Mouse (Mus musculus) frontal cortex, postnatal 36 days (tissue): ENCODE results near the gene Snx4.
"Not testable (repeated sequence)": the region's sequence is repeated elsewhere in the genome, so short reads cannot be mapped to it uniquely, and the experiment has no call there.

Experiments
- DNase-seq, 2 experiments: peaks; one replicate each; pipeline ENCODE4 v3.0.0; 2022; ENCODE audit warnings: low spot score in 2 of 2

Gene Snx4

GRCm38 (mm10) chr16:33251194-33252051, at the start of gene Snx4:
Snx4 (plus strand) TSS chr16:33251442.
- peak; percentile 89 to 92 for DNase-seq

GRCm38 (mm10) chr16:33210812-33211211, 40.4 kb upstream of the Snx4 start:
- no peak for DNase-seq

- no peak for DNase-seq
These were observed 34.8 kb upstream of the Snx4 start for GRCm38 (mm10) chr16:33216313-33217003.

GRCm38 (mm10) chr16:33217553-33218085, 33.6 kb upstream of the Snx4 start:
- DNase-seq: not testable (repeated sequence)

- no peak for DNase-seq
These were observed 28.8 kb upstream of the Snx4 start for GRCm38 (mm10) chr16:33222482-33222881.

- DNase-seq: no peak
These were observed 26.9 kb upstream of the Snx4 start for GRCm38 (mm10) chr16:33224381-33224780.

- no peak for DNase-seq
These were observed 17.1 kb upstream of the Snx4 start for GRCm38 (mm10) chr16:33234128-33234527.

DNA sequence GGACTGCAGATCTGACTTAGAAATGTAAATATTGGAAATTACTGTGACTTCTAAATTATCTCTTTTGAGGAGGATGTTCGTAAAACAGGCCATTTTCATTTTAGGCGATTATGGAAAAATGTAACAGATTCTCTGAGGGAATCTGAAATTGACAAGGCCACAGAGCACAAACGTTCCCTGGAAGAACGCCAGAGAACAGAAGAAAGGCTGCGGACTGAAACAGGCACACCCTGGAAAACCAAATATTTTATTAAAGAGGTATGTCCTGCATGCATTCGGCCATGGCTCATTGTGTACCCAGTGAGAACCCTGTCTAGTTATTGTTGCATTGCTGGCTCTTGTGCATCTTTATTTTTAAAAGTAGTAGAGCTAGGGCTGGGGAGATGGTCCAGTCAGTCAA, 15.1 kb upstream of the Snx4 start:
- no peak for DNase-seq

DNA sequence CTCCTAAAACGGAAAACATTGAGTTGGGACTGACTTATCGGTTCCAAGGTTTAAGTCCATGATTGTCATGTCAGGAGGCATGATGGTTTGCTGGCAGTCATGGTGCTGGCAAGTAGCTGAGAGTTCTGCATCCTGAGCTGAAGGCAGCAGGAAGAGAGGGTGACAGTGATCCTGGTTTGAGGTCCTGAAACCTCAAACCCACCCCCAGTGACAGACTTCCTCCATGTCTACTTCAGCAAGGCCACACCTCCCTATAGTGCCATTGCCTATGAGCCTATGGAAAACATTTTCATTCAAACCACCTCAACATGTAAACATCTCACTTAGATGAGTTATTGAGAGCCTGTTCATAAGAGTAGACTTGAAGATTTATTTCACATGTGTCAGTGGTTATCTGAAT, 11.9 kb upstream of the Snx4 start:
- DNase-seq: no peak

GRCm38 (mm10) chr16:33242046-33242445, 9.2 kb upstream of the Snx4 start:
- DNase-seq: no peak

DNA sequence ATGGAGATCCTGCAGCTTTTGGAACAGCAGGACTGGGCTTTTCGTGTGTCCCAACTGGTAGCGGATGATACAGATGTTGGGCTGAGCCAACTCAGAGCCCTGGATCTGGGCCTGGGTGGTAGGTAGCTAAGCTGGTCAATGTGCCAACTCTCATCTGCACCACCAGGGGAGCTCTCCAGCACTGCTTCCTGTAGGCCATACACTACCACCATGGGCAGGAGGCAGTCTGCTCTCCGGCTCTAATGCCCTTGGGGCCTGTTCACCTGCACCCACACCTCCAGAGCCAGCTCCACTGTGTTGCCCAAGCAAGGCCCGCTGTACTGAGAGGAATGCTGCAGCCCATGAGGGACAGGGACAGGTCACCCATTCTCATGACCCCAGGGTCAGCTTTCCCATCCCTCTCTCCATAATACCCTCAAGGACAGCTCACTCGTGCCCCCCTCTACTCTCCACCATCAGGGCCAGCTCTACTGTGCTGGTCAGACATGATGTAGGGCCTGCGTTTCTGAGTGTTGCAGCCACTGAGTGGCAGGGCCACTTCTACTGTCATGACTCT, 7.0 kb upstream of the Snx4 start:
- no peak for DNase-seq

DNA sequence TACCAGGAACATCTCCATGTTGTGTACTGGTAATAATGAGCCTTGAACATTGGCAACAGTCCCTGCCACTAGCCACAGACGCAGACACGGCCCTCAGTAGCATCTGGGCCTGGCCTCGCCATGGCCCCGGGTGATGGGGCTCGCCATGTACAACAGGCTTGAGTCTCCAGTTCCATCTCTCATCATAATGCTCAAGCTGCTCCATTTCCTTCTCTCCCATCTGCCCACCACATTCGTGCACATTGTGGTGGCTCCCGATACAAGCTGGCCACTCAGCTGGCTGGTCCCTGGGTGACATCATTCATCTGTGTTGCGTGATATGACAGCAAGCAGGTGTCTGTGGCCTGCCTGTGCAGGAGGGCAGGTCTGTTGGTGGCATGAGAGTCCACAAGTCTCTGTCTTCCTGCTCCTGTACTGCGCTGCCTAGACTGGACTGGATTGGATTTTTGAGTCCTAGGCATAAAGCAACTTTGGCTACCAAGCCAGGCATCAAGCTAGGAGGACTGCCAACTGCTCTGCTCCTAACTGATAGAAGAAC, 6.2 kb upstream of the Snx4 start:
- DNase-seq: no peak

- no peak for DNase-seq
These were observed 4.7 kb upstream of the Snx4 start for GRCm38 (mm10) chr16:33246526-33246925.

- DNase-seq: no peak
These were observed 4.2 kb upstream of the Snx4 start for GRCm38 (mm10) chr16:33247006-33247405.

GRCm38 (mm10) chr16:33250651-33251120, 556 bp upstream of the Snx4 start:
- no peak for DNase-seq

DNA sequence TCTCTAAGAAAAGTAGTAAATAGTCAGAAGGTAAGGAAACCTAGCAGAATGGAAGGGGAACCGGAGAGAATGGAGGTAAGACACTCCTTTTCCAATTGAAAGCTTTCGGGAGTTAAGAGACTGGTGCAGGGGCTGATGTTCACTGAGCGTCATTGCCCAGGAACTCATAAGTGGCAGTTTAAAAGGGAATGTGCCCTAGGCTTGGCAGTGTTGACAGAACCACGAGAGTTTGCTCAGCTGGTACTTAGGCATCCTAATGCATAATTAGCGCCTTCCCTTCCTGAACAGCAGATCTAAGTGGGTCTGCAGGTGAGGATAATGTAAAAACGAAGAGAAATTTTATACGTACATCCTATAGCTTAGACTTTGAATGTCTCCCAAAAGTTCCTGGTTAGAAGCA, 4.4 kb downstream of the Snx4 start:
- DNase-seq: no peak

DNA sequence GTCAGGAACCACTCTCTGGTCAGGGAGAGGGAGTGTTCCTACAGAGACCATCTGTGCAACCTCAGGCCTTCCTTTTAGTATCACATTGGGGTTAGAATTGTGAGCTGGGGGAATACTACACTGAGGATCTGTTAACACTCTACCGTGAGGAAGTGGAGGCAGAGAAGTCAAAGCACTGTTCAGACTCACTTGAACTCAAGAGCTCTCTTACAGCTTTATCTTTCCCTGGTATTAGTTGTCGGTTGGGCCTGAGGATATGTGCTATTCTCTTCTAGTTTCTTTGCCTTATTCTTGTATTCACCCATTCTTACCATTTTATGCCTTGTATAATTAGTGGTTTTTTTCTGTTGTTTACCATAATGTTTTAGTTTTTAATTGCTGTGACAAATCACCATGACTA, 7.3 kb downstream of the Snx4 start:
- DNase-seq: no peak

- no peak for DNase-seq
These were observed 8.6 kb downstream of the Snx4 start for GRCm38 (mm10) chr16:33259824-33260223.

- DNase-seq: no peak
These were observed 9.6 kb downstream of the Snx4 start for GRCm38 (mm10) chr16:33260825-33261224.

DNA sequence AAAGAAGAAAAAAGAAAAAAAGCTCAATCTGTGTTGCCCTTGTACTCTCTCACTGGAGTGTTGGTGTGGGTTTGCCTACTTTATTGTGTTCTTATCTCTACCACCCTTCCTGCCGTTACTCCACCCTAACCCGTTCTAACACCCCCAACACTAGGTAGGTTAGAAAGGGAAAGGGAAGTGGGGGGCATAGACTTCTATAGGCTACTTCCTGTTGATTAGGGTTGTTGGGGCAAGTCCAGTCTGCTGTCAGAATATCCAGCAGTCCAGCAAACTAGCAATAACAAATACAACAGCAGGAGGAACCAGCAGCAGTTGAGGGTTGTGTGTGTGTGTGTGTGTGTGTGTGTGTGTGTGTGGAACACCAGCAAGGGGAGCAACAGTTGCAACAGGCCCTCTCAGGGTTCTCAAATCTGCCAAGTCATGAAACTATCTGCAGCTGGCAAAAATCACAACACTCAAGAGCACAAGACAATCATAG, 10.4 kb downstream of the Snx4 start:
- DNase-seq: no peak

GRCm38 (mm10) chr16:33262096-33262495, 10.9 kb downstream of the Snx4 start:
- DNase-seq: no peak
